Mouse (Mus musculus) ovary, postnatal 36 days (tissue): Measurements from ENCODE around the gene Lmod1.

Experiments used
- DNase-seq: peaks from one replicate; pipeline ENCODE4 v3.0.0; 2022; ENCODE audit warnings: low spot score, mixed read lengths

Gene Lmod1

DNA sequence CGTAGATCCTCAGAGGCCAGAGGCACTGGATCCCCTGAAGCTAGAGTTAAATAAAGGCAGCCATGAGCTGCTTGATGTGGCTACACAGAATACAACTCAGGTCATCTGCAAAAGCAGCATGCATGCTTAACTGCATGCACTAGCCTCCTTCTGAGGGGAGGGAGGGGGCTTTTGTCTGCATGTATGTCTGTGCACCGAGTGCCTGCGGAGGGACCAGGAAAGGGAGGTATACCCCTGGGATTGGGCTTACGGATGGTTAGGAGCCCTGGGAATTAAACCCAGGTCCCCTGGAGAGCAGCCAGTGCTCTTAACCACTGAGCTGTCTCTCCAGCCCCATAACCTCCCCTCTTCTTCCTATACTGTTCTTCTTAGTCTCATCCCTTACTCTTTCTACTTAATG, 87.5 kb downstream of the Lmod1 start:
- no peak for DNase-seq

DNA sequence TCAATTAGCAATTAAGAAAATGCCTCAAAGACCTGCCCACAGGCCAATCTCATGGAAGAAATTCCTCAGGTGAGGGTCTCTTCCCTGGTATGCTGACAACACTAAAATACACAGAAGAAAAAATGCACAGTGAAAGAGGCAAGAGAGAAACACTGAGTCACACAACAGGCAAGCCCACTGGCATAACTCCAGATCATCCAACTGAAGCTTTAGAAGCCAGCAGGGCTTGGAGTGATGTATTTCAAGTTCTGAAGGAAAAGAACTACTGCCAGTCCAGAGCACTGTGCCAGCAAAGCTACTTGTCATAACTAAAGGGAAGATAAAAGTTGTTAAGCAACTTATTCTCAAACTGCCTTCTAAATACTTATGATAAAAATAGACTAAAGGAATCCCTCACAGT, 89.4 kb downstream of the Lmod1 start:
- DNase-seq = no peak
